Mouse (Mus musculus) testis, adult 2 months (tissue): ENCODE data around the gene Srm.

Experiments
- CTCF ChIP-seq: fragments of 200-500 bp; IDR thresholded peaks from 2 replicates; pipeline ENCODE4 v1.5.1; 2012; ENCODE audit warnings: low read depth, mild to moderate bottlenecking, inconsistent platforms, low read length, moderate library complexity; ENCODE audit not compliant: control insufficient read depth, insufficient read depth, insufficient replicate concordance
- POLR2A ChIP-seq: fragments of 200-500 bp; IDR thresholded peaks from 2 replicates; pipeline ENCODE4 v1.6.1; 2012; ENCODE audit warnings: low read depth, mild to moderate bottlenecking, inconsistent platforms, low read length, moderate library complexity; ENCODE audit not compliant: control insufficient read depth

DNA sequence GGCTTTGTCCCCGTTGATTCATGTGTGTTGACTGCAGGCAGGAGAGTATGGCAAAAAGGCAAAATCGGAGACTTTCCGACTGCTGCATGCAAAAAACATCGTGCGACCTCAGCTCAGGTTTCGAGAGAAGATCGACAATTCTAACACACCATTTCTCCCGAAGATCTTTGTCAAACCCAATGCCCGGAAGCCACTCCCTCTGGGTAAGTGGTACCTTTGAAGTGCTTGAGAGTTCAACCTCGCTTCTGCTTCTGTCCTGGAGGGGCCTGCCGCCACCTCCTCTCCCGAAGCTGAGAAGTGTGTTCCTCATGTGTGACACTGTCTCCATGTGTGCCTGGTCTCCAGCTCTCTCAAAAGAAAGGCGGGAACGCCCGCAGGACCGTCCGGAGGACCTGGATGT, 28.6 kb upstream of the Srm start:
- TF ChIP-seq POLR2A (no peak), CTCF (no peak)
